Mouse (Mus musculus): ENCODE measurements around the gene Gm49510. TPM values are rescaled to one million over a fixed set of nuclear protein-coding genes. Genes with fewer than 3 reads are reported as not detected.

The Gm49510 gene
- polyA plus RNA-seq, 1 experiment = not detected

DNA sequence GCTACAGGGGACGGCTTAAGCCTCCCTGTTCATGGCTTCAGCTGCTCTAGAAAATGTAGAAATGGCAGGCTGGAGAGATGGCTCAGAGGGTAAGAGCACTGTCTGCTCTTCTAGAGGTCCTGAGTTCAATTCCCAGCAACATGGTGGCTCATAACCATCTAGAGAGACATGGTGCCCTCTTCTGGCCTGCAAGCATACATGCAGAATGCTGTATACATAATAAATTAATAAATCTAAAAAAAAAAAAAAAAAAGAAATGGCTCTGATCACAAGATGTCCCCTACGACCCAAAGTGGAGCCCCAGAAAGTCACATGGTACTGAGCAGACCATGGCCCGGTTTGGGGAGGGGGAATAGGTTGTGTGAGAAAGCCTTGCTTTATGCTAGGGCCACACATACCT, 56.2 kb downstream of the Gm49510 start:
- TF ChIP-seq CTCF (IDR thresholded peaks at IDR 0.05; ENCODE audit: extremely low read depth, insufficient read length, insufficient replicate concordance, low read depth, low read length) (no peak), POLR2A (IDR thresholded peaks at IDR 0.05; ENCODE audit: low read depth, low read length) (no peak)
- peaks cover 6% of the 10 kb centered on the region; the same call in 1 of the 2 replicates for H3K4me1 ChIP-seq (ENCODE audit: control insufficient read depth, insufficient read depth, insufficient read length, low read length)
- no peak overlapping the region for H3K4me3 ChIP-seq (ENCODE audit: low read depth, low read length)
- WGBS = 60% methylated on average over 3 of the region's 3 CpGs
- no peaks in the 10 kb centered on the region for H3K36me3 ChIP-seq (ENCODE audit: control insufficient read depth, insufficient read depth, low read length)
- no peak overlapping the region for H3K27ac ChIP-seq (ENCODE audit: insufficient read depth, low read depth, low read length)
- H3K27me3 ChIP-seq (ENCODE audit: control insufficient read depth, insufficient read depth, low read length) = no peaks in the 10 kb centered on the region

DNA sequence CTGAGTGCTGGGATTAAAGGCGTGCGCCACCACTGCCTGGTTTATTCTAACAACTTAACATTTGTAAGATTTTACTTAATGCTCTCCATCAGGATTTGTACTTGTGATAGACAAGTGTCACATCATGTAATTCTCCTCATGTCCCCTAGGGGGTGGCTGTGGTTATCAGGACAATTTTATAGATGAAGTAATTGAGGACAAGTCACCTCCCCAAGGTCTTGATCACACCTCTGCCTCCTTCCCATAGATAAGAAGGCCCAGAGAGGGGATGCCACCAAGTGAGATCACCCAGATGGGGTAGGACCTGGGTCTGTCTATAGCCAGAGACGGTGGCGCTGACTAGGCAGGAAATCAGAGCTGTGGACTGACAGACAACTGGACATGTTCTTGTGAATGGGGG, 56.9 kb downstream of the Gm49510 start:
- Histone ChIP-seq H3K4me3 (ENCODE audit: low read depth, low read length) (no peak overlapping the region), H3K4me1 (ENCODE audit: control insufficient read depth, insufficient read depth, insufficient read length, low read length) (peaks cover 6% of the 10 kb centered on the region; the same call in 1 of the 2 replicates), H3K36me3 (ENCODE audit: control insufficient read depth, insufficient read depth, low read length) (no peaks in the 10 kb centered on the region), H3K27me3 (ENCODE audit: control insufficient read depth, insufficient read depth, low read length) (no peaks in the 10 kb centered on the region), H3K27ac (ENCODE audit: insufficient read depth, low read depth, low read length) (no peak overlapping the region)
- WGBS = 75% methylated on average over 4 of the region's 4 CpGs
- TF ChIP-seq POLR2A (IDR thresholded peaks at IDR 0.05; ENCODE audit: low read depth, low read length) (no peak), CTCF (IDR thresholded peaks at IDR 0.05; ENCODE audit: extremely low read depth, insufficient read length, insufficient replicate concordance, low read depth, low read length) (peak; percentile 40; the same call in 1 of the 2 replicates)

DNA sequence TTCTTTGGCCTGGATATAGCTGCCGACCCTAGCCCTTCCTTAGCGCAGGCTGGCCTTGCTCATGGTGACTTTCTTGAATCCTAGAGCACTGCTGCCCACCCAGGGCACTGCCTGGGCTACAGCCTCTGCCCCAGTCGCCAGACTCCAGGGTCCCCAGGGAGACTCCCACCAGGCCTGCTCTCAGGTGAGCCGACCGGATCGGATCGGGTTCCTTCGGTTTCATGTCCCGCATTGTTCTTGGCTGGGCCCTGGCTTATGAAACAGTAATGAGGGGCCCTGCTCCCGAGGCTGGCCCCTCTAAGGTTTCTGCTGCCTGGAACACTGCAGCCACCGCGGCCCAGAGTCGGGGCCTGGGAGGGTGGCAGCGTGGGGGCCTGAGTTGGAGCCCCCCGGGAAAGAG, 57.6 kb downstream of the Gm49510 start:
- Histone ChIP-seq H3K27me3 (ENCODE audit: control insufficient read depth, insufficient read depth, low read length) (no peaks in the 10 kb centered on the region), H3K36me3 (ENCODE audit: control insufficient read depth, insufficient read depth, low read length) (no peaks in the 10 kb centered on the region), H3K4me1 (ENCODE audit: control insufficient read depth, insufficient read depth, insufficient read length, low read length) (peaks cover 6% of the 10 kb centered on the region; the same call in 1 of the 2 replicates), H3K4me3 (ENCODE audit: low read depth, low read length) (no peak overlapping the region), H3K27ac (ENCODE audit: insufficient read depth, low read depth, low read length) (no peak overlapping the region)
- TF ChIP-seq CTCF (IDR thresholded peaks at IDR 0.05; ENCODE audit: extremely low read depth, insufficient read length, insufficient replicate concordance, low read depth, low read length) (no peak), POLR2A (IDR thresholded peaks at IDR 0.05; ENCODE audit: low read depth, low read length) (no peak)
- 73% methylated on average over 15 of the region's 15 CpGs for WGBS

DNA sequence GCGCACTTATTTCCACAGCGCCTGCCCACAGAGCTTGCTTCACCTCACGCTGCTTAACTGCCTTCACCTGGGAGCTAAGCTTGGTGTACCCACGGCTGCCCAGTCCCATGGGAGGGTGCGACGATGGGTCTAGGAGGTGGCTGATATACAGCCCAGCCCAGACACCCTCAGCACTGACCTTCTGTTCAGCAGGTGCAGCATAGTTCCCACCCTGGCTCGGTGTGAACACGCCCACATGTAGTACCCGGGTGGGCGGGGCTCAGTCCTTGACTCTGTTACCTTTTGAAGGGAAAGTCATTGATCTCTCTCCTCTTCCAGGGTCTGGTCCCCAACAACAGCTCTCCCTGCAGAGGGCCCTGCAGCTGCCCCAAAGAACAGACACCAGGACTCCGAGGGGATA, 60.1 kb downstream of the Gm49510 start:
- Histone ChIP-seq H3K4me1 (ENCODE audit: control insufficient read depth, insufficient read depth, insufficient read length, low read length) (peaks cover 6% of the 10 kb centered on the region; the same call in 1 of the 2 replicates), H3K4me3 (ENCODE audit: low read depth, low read length) (no peak overlapping the region), H3K36me3 (ENCODE audit: control insufficient read depth, insufficient read depth, low read length) (no peaks in the 10 kb centered on the region), H3K27me3 (ENCODE audit: control insufficient read depth, insufficient read depth, low read length) (no peaks in the 10 kb centered on the region), H3K27ac (ENCODE audit: insufficient read depth, low read depth, low read length) (no peak overlapping the region)
- TF ChIP-seq POLR2A (IDR thresholded peaks at IDR 0.05; ENCODE audit: low read depth, low read length) (no peak), CTCF (IDR thresholded peaks at IDR 0.05; ENCODE audit: extremely low read depth, insufficient read length, insufficient replicate concordance, low read depth, low read length) (no peak)
- WGBS = 39% methylated on average over 11 of the region's 11 CpGs

DNA sequence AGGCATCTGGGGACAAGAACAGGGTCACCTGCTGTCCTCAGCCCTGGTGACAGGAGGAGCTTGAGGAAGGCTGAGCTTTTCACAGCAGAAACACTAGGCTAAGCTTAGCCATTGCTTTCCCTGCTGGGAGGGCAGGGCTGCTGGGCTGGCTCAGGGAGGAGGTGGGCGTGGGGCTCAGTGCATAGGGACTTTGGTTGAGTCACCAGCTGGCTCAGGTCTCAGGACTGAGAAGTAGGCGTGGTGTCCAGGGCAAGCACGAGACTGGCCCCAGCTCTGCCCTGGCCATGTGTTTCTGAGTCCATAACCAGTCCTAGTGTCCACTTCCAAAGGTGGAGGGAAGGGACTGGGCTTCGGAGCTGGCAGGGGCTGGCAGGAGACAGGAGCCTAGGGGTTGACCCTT, 60.6 kb downstream of the Gm49510 start:
- Histone ChIP-seq H3K4me3 (ENCODE audit: low read depth, low read length) (no peak overlapping the region), H3K36me3 (ENCODE audit: control insufficient read depth, insufficient read depth, low read length) (no peaks in the 10 kb centered on the region), H3K4me1 (ENCODE audit: control insufficient read depth, insufficient read depth, insufficient read length, low read length) (peaks cover 6% of the 10 kb centered on the region; the same call in 1 of the 2 replicates), H3K27me3 (ENCODE audit: control insufficient read depth, insufficient read depth, low read length) (no peaks in the 10 kb centered on the region), H3K27ac (ENCODE audit: insufficient read depth, low read depth, low read length) (no peak overlapping the region)
- 35% methylated on average over 4 of the region's 4 CpGs for WGBS
- no peak for TF ChIP-seq CTCF (IDR thresholded peaks at IDR 0.05; ENCODE audit: extremely low read depth, insufficient read length, insufficient replicate concordance, low read depth, low read length)
- no peak for TF ChIP-seq POLR2A (IDR thresholded peaks at IDR 0.05; ENCODE audit: low read depth, low read length)

DNA sequence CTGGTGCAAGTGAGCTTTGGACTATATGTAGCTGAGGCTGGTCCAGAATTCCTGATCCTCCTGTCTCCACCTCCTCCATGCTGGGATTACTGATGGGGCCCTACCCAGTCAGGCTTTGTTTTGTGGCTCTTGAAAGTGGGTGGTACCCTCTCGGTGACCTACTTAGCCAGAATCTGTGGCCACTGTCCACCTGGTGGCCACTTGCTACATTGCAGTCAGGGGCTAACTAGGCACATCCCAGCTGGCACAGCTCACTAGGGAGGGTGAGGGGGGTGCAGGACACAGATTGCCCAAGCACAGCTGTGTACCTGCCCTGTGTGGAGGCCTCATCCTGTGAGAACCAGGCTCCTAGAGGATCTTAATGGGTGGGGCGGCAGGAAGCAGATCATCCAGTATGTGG, 63.4 kb downstream of the Gm49510 start:
- Histone ChIP-seq H3K27me3 (ENCODE audit: control insufficient read depth, insufficient read depth, low read length) (no peaks in the 10 kb centered on the region), H3K36me3 (ENCODE audit: control insufficient read depth, insufficient read depth, low read length) (no peaks in the 10 kb centered on the region), H3K4me3 (ENCODE audit: low read depth, low read length) (no peak overlapping the region), H3K27ac (ENCODE audit: insufficient read depth, low read depth, low read length) (no peak overlapping the region), H3K4me1 (ENCODE audit: control insufficient read depth, insufficient read depth, insufficient read length, low read length) (peaks cover 6% of the 10 kb centered on the region; the same call in 1 of the 2 replicates)
- peak; percentile 61; the same call in 1 of the 2 replicates for TF ChIP-seq CTCF (IDR thresholded peaks at IDR 0.05; ENCODE audit: extremely low read depth, insufficient read length, insufficient replicate concordance, low read depth, low read length)
- no peak for TF ChIP-seq POLR2A (IDR thresholded peaks at IDR 0.05; ENCODE audit: low read depth, low read length)
- WGBS = 21% methylated on average over 2 of the region's 2 CpGs

Other genes with a start within 250 kb of the Gm49510 start
- gene Elfn2, start 180.9 kb upstream of the Gm49510 start, polyA plus RNA-seq (2012; rRNA removed) = 0.14 and 0.35 TPM in 2 replicates
- gene Mfng, start 126.2 kb upstream of the Gm49510 start, polyA plus RNA-seq (2012; rRNA removed) = 4.7 and 7.9 TPM in 2 replicates
- gene Card10, start 96.6 kb upstream of the Gm49510 start, polyA plus RNA-seq (2012; rRNA removed) = 15.8 and 28.3 TPM in 2 replicates
- 18.9 and 26.0 TPM in 2 replicates for gene Cdc42ep1, start 57.0 kb upstream of the Gm49510 start, polyA plus RNA-seq (2012; rRNA removed)
- 637 and 2,134 TPM in 2 replicates for gene Lgals2, start 44.1 kb upstream of the Gm49510 start, polyA plus RNA-seq (2012; rRNA removed)
- 62.5 and 105 TPM in 2 replicates for gene Gga1, start 22.5 kb upstream of the Gm49510 start, polyA plus RNA-seq (2012; rRNA removed)
- gene Sh3bp1, start 101 bp downstream of the Gm49510 start, polyA plus RNA-seq (2012; rRNA removed) = 41.3 and 48.8 TPM in 2 replicates
- 3.9 and 4.2 TPM in 2 replicates for gene Pdxp, start 14.3 kb downstream of the Gm49510 start, polyA plus RNA-seq (2012; rRNA removed)
- gene Lgals1, start 27.1 kb downstream of the Gm49510 start, polyA plus RNA-seq (2012; rRNA removed) = 51.7 and 77.0 TPM in 2 replicates
- gene Nol12, start 35.3 kb downstream of the Gm49510 start, polyA plus RNA-seq (2012; rRNA removed) = 7.3 and 11.7 TPM in 2 replicates
- 43.3 and 123 TPM in 2 replicates for gene Triobp, start 48.1 kb downstream of the Gm49510 start, polyA plus RNA-seq (2012; rRNA removed)
- gene H1f0, start 128.8 kb downstream of the Gm49510 start, polyA plus RNA-seq (2012; rRNA removed) = 120 and 218 TPM in 2 replicates
- gene Galr3, start 142.2 kb downstream of the Gm49510 start, polyA plus RNA-seq (2012; rRNA removed) = 2.2 and 8.0 TPM in 2 replicates
- gene Ankrd54, start 163.2 kb downstream of the Gm49510 start, polyA plus RNA-seq (2012; rRNA removed) = 70.4 and 92.7 TPM in 2 replicates
- 52.5 and 88.3 TPM in 2 replicates for gene Eif3l, start 175.5 kb downstream of the Gm49510 start, polyA plus RNA-seq (2012; rRNA removed)
- gene Micall1, start 209.2 kb downstream of the Gm49510 start, polyA plus RNA-seq (2012; rRNA removed) = 18.8 and 23.8 TPM in 2 replicates
- 18.3 and 32.2 TPM in 2 replicates for gene Polr2f, start 241.3 kb downstream of the Gm49510 start, polyA plus RNA-seq (2012; rRNA removed)
- gene 1700088E04Rik, start 241.6 kb downstream of the Gm49510 start, polyA plus RNA-seq (2012; rRNA removed) = 0.56 and 1.2 TPM in 2 replicates

Measured in small intestine, adult 2 months (tissue).